Comparison of ENCODE assay signal across 22 mouse cellular contexts in the genomic region with DNA sequence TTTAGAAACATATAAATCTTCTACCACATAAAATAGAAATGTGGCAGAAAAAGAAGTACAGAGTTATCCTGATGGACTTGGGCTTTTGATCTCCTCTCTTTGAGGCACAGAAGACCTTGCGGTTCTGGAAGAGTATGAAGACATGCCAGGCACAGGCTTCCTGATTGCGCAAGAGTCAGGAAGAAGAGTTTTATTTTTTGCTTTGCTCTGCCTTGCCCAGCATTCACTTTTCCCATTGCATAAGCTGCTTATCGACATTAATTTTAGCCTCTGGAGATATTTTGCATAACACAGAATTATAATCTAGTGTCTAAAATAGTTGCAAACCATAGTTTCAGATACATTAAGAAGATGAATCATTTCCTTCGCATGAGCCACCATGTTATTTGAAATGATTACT.
DNase-seq lines count a peak whose midpoint lies in the region; ATAC-seq and TF ChIP-seq lines count a peak whose summit lies in the region.
"Had no signal": no experiment of that assay in that cellular context is flagged by ENCODE, and none has a peak within 500 bp of the region (broad histone marks: within the 10 kb centered on the region; RNA-seq: fewer than 3 reads in every experiment).

No protein-coding gene starts in this region.

- no peak overlapping the region for H3K27ac ChIP-seq in midbrain, embryonic 15.5 days
- H3K27ac ChIP-seq: embryonic facial prominence, embryonic 13.5 days; forebrain, embryonic 12.5 days; heart, adult 2 months; heart, embryonic 15.5 days; hindbrain, embryonic 10.5 days; hindbrain, embryonic 14.5 days; intestine, embryonic 15.5 days had no signal

- TF ChIP-seq CTCF in C2C12 (IDR thresholded peaks at IDR 0.05; ENCODE audit: control insufficient read depth, insufficient read depth, insufficient read length) = no peak

- no peak overlapping the region for H3K4me3 ChIP-seq in C2C12 (ENCODE audit: insufficient read depth, poor library complexity, severe bottlenecking)
- no peak overlapping the region for H3K4me3 ChIP-seq in midbrain, embryonic 15.5 days
- H3K4me3 ChIP-seq: embryonic facial prominence, embryonic 13.5 days; forebrain, embryonic 12.5 days; heart, adult 2 months; heart, embryonic 15.5 days; hindbrain, embryonic 10.5 days; intestine, embryonic 15.5 days had no signal

- no peak overlapping the region for H3K4me2 ChIP-seq in midbrain, embryonic 15.5 days
- H3K4me2 ChIP-seq: embryonic facial prominence, embryonic 13.5 days; forebrain, embryonic 12.5 days; heart, embryonic 11.5 days; heart, embryonic 15.5 days; hindbrain, embryonic 14.5 days; intestine, embryonic 15.5 days had no signal

- H3K36me3 ChIP-seq in C2C12 (ENCODE audit: control insufficient read depth, insufficient read depth) = no peaks in the 10 kb centered on the region
- H3K36me3 ChIP-seq in midbrain, embryonic 15.5 days (replicated peaks) = no peaks in the 10 kb centered on the region
- H3K36me3 ChIP-seq: embryonic facial prominence, embryonic 13.5 days; forebrain, embryonic 12.5 days; heart, embryonic 15.5 days; hindbrain, embryonic 10.5 days; intestine, embryonic 15.5 days had no signal

- 84% methylated on average over 4 of the region's 4 CpGs for WGBS in midbrain, embryonic 15.5 days

- DNase-seq in frontal cortex, postnatal 25 days (ENCODE audit: low spot score in 2 of 2) = no peak
- DNase-seq in 416B (ENCODE audit: low read depth) = peak; percentile 6
- no peak for DNase-seq in layer of hippocampus, postnatal 25 days (ENCODE audit: extremely low spot score in 1 of 2, low spot score in 1 of 2)
- DNase-seq in lung, postnatal 25 days (ENCODE audit: low spot score) = no peak
- DNase-seq: B cell, adult 2 months; cerebellum, adult 11-12 months; cerebellum, adult 9-10 months; cerebellum, postnatal 25 days; gastrocnemius, postnatal 36 days had no signal

- no peaks in the 10 kb centered on the region for H3K79me3 ChIP-seq in C2C12 (ENCODE audit: low read depth)

- no peaks in the 10 kb centered on the region for H3K4me1 ChIP-seq in midbrain, embryonic 15.5 days
- H3K4me1 ChIP-seq: embryonic facial prominence, embryonic 13.5 days; forebrain, embryonic 12.5 days; heart, embryonic 15.5 days; hindbrain, embryonic 10.5 days; intestine, embryonic 15.5 days had no signal

- no peak overlapping the region for H3K9ac ChIP-seq in midbrain, embryonic 15.5 days
- H3K9ac ChIP-seq: embryonic facial prominence, embryonic 13.5 days; forebrain, embryonic 12.5 days; heart, embryonic 15.5 days; hindbrain, embryonic 14.5 days; intestine, embryonic 15.5 days had no signal

- H3ac ChIP-seq in C2C12 (ENCODE audit: control insufficient read depth, insufficient read length, low read depth) = no peak overlapping the region

- no peaks in the 10 kb centered on the region for H3K27me3 ChIP-seq in C2C12 (ENCODE audit: control insufficient read depth, insufficient read depth, insufficient read length)
- no peaks in the 10 kb centered on the region for H3K27me3 ChIP-seq in midbrain, embryonic 15.5 days (replicated peaks)
- H3K27me3 ChIP-seq: embryonic facial prominence, embryonic 13.5 days; forebrain, embryonic 12.5 days; heart, embryonic 15.5 days; intestine, embryonic 15.5 days had no signal

- no peaks in the 10 kb centered on the region for H3K79me2 ChIP-seq in C2C12 (ENCODE audit: control insufficient read depth, insufficient read depth)

- ATAC-seq in frontal cortex, adult (ENCODE audit: low TSS enrichment) = peak; percentile 84
- peak; percentile 84 for ATAC-seq in granulocyte monocyte progenitor cell, adult 5-6 weeks (replicated peaks; ENCODE audit: poor library complexity, severe bottlenecking)
- no peak for ATAC-seq in midbrain, embryonic 15.5 days (replicated peaks)
- ATAC-seq: forebrain, embryonic 16.5 days; intestine, embryonic 15.5 days had no signal

- H3K9me3 ChIP-seq in midbrain, embryonic 15.5 days = no peaks in the 10 kb centered on the region
- H3K9me3 ChIP-seq: embryonic facial prominence, embryonic 13.5 days; forebrain, embryonic 12.5 days; heart, embryonic 15.5 days; hindbrain, embryonic 10.5 days; intestine, embryonic 15.5 days had no signal

TF ChIP-seq in C2C12, 6 proteins besides CTCF, POLR2A, EP300 and RAD21:
- TF ChIP-seq USF1 (IDR thresholded peaks at IDR 0.05; ENCODE audit: low read depth) (no peak), MAX (IDR thresholded peaks at IDR 0.05) (no peak), CEBPB (IDR thresholded peaks at IDR 0.05; ENCODE audit: low read depth) (peak; percentile 80)
